Mouse (Mus musculus): Measurements from ENCODE around the gene Acer1. TPM values are rescaled to one million over a fixed set of nuclear protein-coding genes. Genes with fewer than 3 reads are reported as not detected.

The Acer1 gene
- polyA plus RNA-seq, 1 experiment from 2014 or later: not detected

- H3K4me1 ChIP-seq (replicated peaks; ENCODE audit: control insufficient read depth, insufficient read depth, low read length): peaks cover 12% of the 10 kb centered on the region
- H3K4me3 ChIP-seq (replicated peaks; ENCODE audit: low read length): no peak overlapping the region
- H3K9ac ChIP-seq (replicated peaks; ENCODE audit: low read depth, low read length): no peak overlapping the region
- H3K4me2 ChIP-seq (ENCODE audit: low read length): no peak overlapping the region
- ATAC-seq: no peak
- H3K36me3 ChIP-seq (ENCODE audit: control insufficient read depth, insufficient read depth): peaks cover 35% of the 10 kb centered on the region
- H3K9me3 ChIP-seq (ENCODE audit: control insufficient read depth, low read length): no peaks in the 10 kb centered on the region
- H3K27me3 ChIP-seq (replicated peaks; ENCODE audit: control insufficient read depth, insufficient read depth, low read length): no peaks in the 10 kb centered on the region
- WGBS: 94% methylated on average over 13 of the region's 13 CpGs
- no peak overlapping the region for H3K27ac ChIP-seq (ENCODE audit: low read length)
Observed at GRCm38 (mm10) chr17:57007137-57007905, 25.4 kb upstream of the Acer1 start.

- Histone ChIP-seq H3K4me2 (ENCODE audit: low read length) (no peak overlapping the region), H3K4me1 (replicated peaks; ENCODE audit: control insufficient read depth, insufficient read depth, low read length) (no peaks in the 10 kb centered on the region), H3K4me3 (replicated peaks; ENCODE audit: low read length) (no peak overlapping the region), H3K27me3 (replicated peaks; ENCODE audit: control insufficient read depth, insufficient read depth, low read length) (no peaks in the 10 kb centered on the region), H3K9me3 (ENCODE audit: control insufficient read depth, low read length) (no peaks in the 10 kb centered on the region), H3K9ac (replicated peaks; ENCODE audit: low read depth, low read length) (no peak overlapping the region), H3K27ac (ENCODE audit: low read length) (no peak overlapping the region), H3K36me3 (ENCODE audit: control insufficient read depth, insufficient read depth) (peaks cover 37% of the 10 kb centered on the region)
- ATAC-seq: no peak
- 96% methylated on average over 7 of the region's 7 CpGs for WGBS
Observed at GRCm38 (mm10) chr17:57003994-57004393, 22.1 kb upstream of the Acer1 start.

GRCm38 (mm10) chr17:57001228-57001627, 19.3 kb upstream of the Acer1 start:
- H3K4me3 ChIP-seq (replicated peaks; ENCODE audit: low read length): no peak overlapping the region
- WGBS: 81% methylated on average over 8 of the region's 8 CpGs
- ATAC-seq: no peak

GRCm38 (mm10) chr17:56999968-57000609, 18.2 kb upstream of the Acer1 start, which contains the start of gene Pspn:
Gene Pspn, minus strand, starts transcription at chr17:57000018.
- peaks cover 8% of the 10 kb centered on the region for H3K4me1 ChIP-seq (replicated peaks; ENCODE audit: control insufficient read depth, insufficient read depth, low read length)
- H3K9ac ChIP-seq (replicated peaks; ENCODE audit: low read depth, low read length): no peak within 1 kb of the TSS
- WGBS: 90% methylated on average over 9 of the region's 9 CpGs
- ATAC-seq: no peak
- H3K4me3 ChIP-seq (replicated peaks; ENCODE audit: low read length): no peak within 1 kb of the TSS
- H3K4me2 ChIP-seq (ENCODE audit: low read length): no peak within 1 kb of the TSS
- no peaks in the 10 kb centered on the region for H3K9me3 ChIP-seq (ENCODE audit: control insufficient read depth, low read length)
- H3K36me3 ChIP-seq (ENCODE audit: control insufficient read depth, insufficient read depth): peaks cover 24% of the 10 kb centered on the region
- H3K27ac ChIP-seq (ENCODE audit: low read length): no peak within 1 kb of the TSS
- H3K27me3 ChIP-seq (replicated peaks; ENCODE audit: control insufficient read depth, insufficient read depth, low read length): no peaks in the 10 kb centered on the region

More at GRCm38 (mm10) chr17:57001228-57001627, 19.3 kb upstream of the Acer1 start:
- no peaks in the 10 kb centered on the region for H3K27me3 ChIP-seq (replicated peaks; ENCODE audit: control insufficient read depth, insufficient read depth, low read length)
- H3K9ac ChIP-seq (replicated peaks; ENCODE audit: low read depth, low read length): no peak overlapping the region
- no peak overlapping the region for H3K4me2 ChIP-seq (ENCODE audit: low read length)
- H3K9me3 ChIP-seq (ENCODE audit: control insufficient read depth, low read length): no peaks in the 10 kb centered on the region
- H3K27ac ChIP-seq (ENCODE audit: low read length): no peak overlapping the region
- H3K4me1 ChIP-seq (replicated peaks; ENCODE audit: control insufficient read depth, insufficient read depth, low read length): peaks cover 8% of the 10 kb centered on the region
- H3K36me3 ChIP-seq (ENCODE audit: control insufficient read depth, insufficient read depth): peaks cover 24% of the 10 kb centered on the region

- H3K36me3 ChIP-seq (ENCODE audit: control insufficient read depth, insufficient read depth): peaks cover 26% of the 10 kb centered on the region
- ATAC-seq: no peak
- H3K4me1 ChIP-seq (replicated peaks; ENCODE audit: control insufficient read depth, insufficient read depth, low read length): peaks cover 8% of the 10 kb centered on the region
- no peaks in the 10 kb centered on the region for H3K27me3 ChIP-seq (replicated peaks; ENCODE audit: control insufficient read depth, insufficient read depth, low read length)
- H3K27ac ChIP-seq (ENCODE audit: low read length): no peak overlapping the region
- 96% methylated on average over 9 of the region's 9 CpGs for WGBS
- H3K9me3 ChIP-seq (ENCODE audit: control insufficient read depth, low read length): no peaks in the 10 kb centered on the region
- no peak overlapping the region for H3K4me3 ChIP-seq (replicated peaks; ENCODE audit: low read length)
- no peak overlapping the region for H3K9ac ChIP-seq (replicated peaks; ENCODE audit: low read depth, low read length)
- H3K4me2 ChIP-seq (ENCODE audit: low read length): no peak overlapping the region
Observed at GRCm38 (mm10) chr17:56999414-56999813, 17.5 kb upstream of the Acer1 start.

- Histone ChIP-seq H3K27ac (ENCODE audit: low read length) (peak within 1 kb of the TSS; percentile 29), H3K4me3 (replicated peaks; ENCODE audit: low read length) (peak within 1 kb of the TSS; percentile 51), H3K4me2 (ENCODE audit: low read length) (peak within 1 kb of the TSS; percentile 69), H3K27me3 (replicated peaks; ENCODE audit: control insufficient read depth, insufficient read depth, low read length) (no peaks in the 10 kb centered on the region), H3K4me1 (replicated peaks; ENCODE audit: control insufficient read depth, insufficient read depth, low read length) (peaks cover 11% of the 10 kb centered on the region), H3K9me3 (ENCODE audit: control insufficient read depth, low read length) (no peaks in the 10 kb centered on the region), H3K9ac (replicated peaks; ENCODE audit: low read depth, low read length) (peak within 1 kb of the TSS; percentile 57), H3K36me3 (ENCODE audit: control insufficient read depth, insufficient read depth) (peaks cover 25% of the 10 kb centered on the region)
- under 1% methylated on average over 38 of the region's 38 CpGs for WGBS
- ATAC-seq: peak; percentile 98
Observed at GRCm38 (mm10) chr17:56997029-56997667, 15.2 kb upstream of the Acer1 start, which contains the start of gene Alkbh7. Gene Alkbh7, plus strand, starts transcription at chr17:56997339.

GRCm38 (mm10) chr17:56996506-56996905, 14.6 kb upstream of the Acer1 start:
- no peak overlapping the region for H3K4me3 ChIP-seq (replicated peaks; ENCODE audit: low read length)
- H3K9me3 ChIP-seq (ENCODE audit: control insufficient read depth, low read length): no peaks in the 10 kb centered on the region
- no peak overlapping the region for H3K9ac ChIP-seq (replicated peaks; ENCODE audit: low read depth, low read length)
- 81% methylated on average over 2 of the region's 2 CpGs for WGBS
- H3K27me3 ChIP-seq (replicated peaks; ENCODE audit: control insufficient read depth, insufficient read depth, low read length): no peaks in the 10 kb centered on the region
- H3K27ac ChIP-seq (ENCODE audit: low read length): no peak overlapping the region
- peaks cover 25% of the 10 kb centered on the region for H3K36me3 ChIP-seq (ENCODE audit: control insufficient read depth, insufficient read depth)
- peaks cover 11% of the 10 kb centered on the region for H3K4me1 ChIP-seq (replicated peaks; ENCODE audit: control insufficient read depth, insufficient read depth, low read length)
- H3K4me2 ChIP-seq (ENCODE audit: low read length): no peak overlapping the region
- ATAC-seq: no peak

- Histone ChIP-seq H3K27ac (ENCODE audit: low read length) (no peak overlapping the region), H3K36me3 (ENCODE audit: control insufficient read depth, insufficient read depth) (peaks cover 25% of the 10 kb centered on the region), H3K9me3 (ENCODE audit: control insufficient read depth, low read length) (no peaks in the 10 kb centered on the region), H3K9ac (replicated peaks; ENCODE audit: low read depth, low read length) (no peak overlapping the region), H3K27me3 (replicated peaks; ENCODE audit: control insufficient read depth, insufficient read depth, low read length) (no peaks in the 10 kb centered on the region), H3K4me3 (replicated peaks; ENCODE audit: low read length) (no peak overlapping the region), H3K4me2 (ENCODE audit: low read length) (no peak overlapping the region), H3K4me1 (replicated peaks; ENCODE audit: control insufficient read depth, insufficient read depth, low read length) (peaks cover 18% of the 10 kb centered on the region)
- no peak for ATAC-seq
- 92% methylated on average over 8 of the region's 8 CpGs for WGBS
Observed at GRCm38 (mm10) chr17:56995046-56995445, 13.1 kb upstream of the Acer1 start.

- Histone ChIP-seq H3K9me3 (ENCODE audit: control insufficient read depth, low read length) (no peaks in the 10 kb centered on the region), H3K27ac (ENCODE audit: low read length) (no peak overlapping the region), H3K4me2 (ENCODE audit: low read length) (peak overlapping the region; percentile 90), H3K36me3 (ENCODE audit: control insufficient read depth, insufficient read depth) (peaks cover 20% of the 10 kb centered on the region), H3K4me3 (replicated peaks; ENCODE audit: low read length) (peak overlapping the region; percentile 69), H3K27me3 (replicated peaks; ENCODE audit: control insufficient read depth, insufficient read depth, low read length) (no peaks in the 10 kb centered on the region), H3K4me1 (replicated peaks; ENCODE audit: control insufficient read depth, insufficient read depth, low read length) (peaks cover 13% of the 10 kb centered on the region), H3K9ac (replicated peaks; ENCODE audit: low read depth, low read length) (peak overlapping the region; percentile 85)
- 70% methylated on average over 2 of the region's 2 CpGs for WGBS
- no peak for ATAC-seq
Observed at GRCm38 (mm10) chr17:56990966-56991365, 9.0 kb upstream of the Acer1 start.

Measured in forebrain, embryonic 16.5 days (tissue).